Mouse (Mus musculus) cortical plate, adult 2 months (tissue): Measurements from ENCODE around the gene Gm10337.

ENCODE experiments used
- CTCF ChIP-seq: fragments of 200-500 bp; IDR thresholded peaks from 2 replicates; pipeline ENCODE4 v1.5.1; 2011; ENCODE audit warnings: mild to moderate bottlenecking, control low read depth, low read length; ENCODE audit not compliant: insufficient read depth; ENCODE audit errors: extremely low read depth
- POLR2A ChIP-seq: fragments of 200-500 bp; IDR thresholded peaks from 2 replicates; pipeline ENCODE4 v1.6.1; 2011; ENCODE audit warnings: mild to moderate bottlenecking, low read length, control low read depth; ENCODE audit not compliant: insufficient read depth; ENCODE audit errors: extremely low read depth

DNA sequence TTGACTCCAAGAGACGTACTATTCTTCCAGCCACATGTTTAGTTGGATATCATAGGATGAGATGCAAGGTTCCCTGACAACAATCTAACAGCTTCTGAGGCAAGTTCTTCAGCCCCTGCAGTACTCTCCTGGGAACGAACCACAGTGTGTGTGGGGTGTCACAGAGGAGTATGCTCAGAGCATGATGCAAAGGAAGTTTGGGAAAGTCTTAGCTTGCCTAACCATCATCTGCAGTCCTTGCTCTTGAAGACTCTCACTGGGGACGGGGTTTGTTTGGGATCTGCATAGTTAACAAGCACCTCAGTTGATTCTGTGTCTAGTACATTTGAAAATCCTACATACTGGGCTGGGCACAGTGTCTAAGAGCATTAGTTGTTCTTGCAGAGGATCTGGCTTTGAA is 4.8 kb downstream of the Gm10337 start:
- TF ChIP-seq CTCF = no peak
- no peak for TF ChIP-seq POLR2A
